Mouse (Mus musculus): ENCODE results near the gene Nudt17.
A peak's percentile ranks its signal among the peaks of the same experiment; 100 is the strongest.
"Not testable (repeated sequence)": the region's sequence is repeated elsewhere in the genome, so short reads cannot be mapped to it uniquely, and the experiment has no call there.

The Nudt17 gene

DNA sequence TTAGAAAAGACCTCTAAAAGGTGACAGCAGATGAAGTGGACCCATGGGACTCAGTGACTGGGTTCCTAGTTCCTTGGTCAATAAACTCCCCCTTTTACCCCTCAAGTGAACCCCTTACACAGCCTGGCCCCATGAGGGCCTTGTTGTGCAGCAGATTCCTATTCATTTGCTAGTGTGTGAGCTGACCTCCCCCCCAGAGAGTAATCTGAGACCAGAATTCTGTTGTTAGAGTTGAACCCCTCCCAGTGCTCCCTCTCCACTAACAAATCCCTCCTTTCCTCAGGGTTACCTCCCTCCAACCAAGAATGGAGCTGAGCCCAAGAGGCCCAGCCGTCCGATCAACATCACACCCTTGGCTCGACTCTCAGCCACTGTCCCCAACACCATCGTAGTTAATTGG, 7.4 kb downstream of the Nudt17 start:
- DNase-seq = no peak

DNA sequence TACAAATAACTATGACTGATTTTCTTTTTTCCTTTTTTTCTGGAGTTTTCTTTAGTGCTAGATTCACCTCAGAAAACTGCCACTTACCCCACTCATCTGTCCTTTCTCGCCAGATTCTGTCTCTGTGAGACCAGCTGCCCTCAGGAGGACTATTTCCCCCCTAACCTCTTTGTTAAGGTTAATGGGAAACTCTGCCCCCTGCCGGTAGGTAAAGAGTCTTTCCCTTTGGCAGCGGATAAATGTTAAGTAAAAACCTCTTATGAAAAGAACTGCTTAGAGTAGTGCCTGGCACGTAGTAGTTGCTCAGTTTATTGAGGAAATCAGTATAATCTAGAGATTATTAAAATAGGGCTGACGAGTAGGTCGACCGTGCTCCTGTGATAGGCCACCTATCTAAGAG, 8.0 kb downstream of the Nudt17 start:
- DNase-seq = peak; percentile 26

- no peak for DNase-seq
These were observed 9.2 kb downstream of the Nudt17 start for GRCm38 (mm10) chr3:96698993-96699690.

GRCm38 (mm10) chr3:96696766-96697732, 11.3 kb downstream of the Nudt17 start:
- DNase-seq = peak; percentile 91

- peak; percentile 90 for DNase-seq
These were observed 12.1 kb downstream of the Nudt17 start, which contains the start of gene Pias3 for GRCm38 (mm10) chr3:96696198-96696765. Gene Pias3 (plus strand): TSS chr3:96696384.

- no peak for DNase-seq
These were observed 14.8 kb downstream of the Nudt17 start for GRCm38 (mm10) chr3:96693579-96693978.

- no peak for DNase-seq
These were observed 15.9 kb downstream of the Nudt17 start for GRCm38 (mm10) chr3:96692506-96692905.

DNA sequence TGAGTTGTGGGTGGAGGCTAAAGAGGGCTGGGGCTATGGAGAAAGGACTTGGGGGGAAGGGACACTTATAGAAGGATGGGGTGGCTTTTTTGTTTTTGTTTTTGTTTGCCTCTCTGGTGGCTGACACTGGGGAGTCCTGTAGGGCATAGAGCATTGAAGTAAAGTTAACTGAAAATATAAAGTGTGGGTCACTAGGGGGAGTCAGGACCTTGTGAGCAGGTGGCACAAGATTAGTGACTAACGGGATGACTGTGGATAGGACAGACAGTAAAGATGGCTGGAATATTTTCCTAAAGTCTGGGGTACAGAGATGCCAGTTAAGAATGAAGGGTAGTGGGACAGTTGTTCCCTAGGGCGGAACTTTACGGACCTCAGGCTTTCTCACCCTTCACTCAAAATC, 18.1 kb downstream of the Nudt17 start:
- DNase-seq = no peak

DNA sequence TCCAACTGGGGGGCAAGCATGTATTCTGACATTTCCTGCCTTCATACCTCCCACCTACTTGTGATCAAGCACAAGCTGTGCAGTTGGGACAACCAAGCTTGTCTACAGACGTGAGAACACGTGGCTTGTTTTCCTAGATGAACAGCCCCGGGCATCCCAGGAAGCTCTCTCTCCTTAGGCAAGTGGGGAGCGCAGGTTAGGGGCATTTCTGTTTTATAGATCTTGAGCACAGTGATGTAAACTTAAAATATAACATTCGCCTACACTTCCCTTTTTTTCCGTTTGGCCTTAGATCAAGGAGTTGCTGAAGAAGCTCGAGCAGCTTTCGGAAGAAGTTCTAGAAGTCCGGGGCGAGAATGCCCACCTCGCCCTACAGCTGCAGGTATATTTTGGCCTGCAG, 19.5 kb downstream of the Nudt17 start:
- DNase-seq = no peak

- not testable (repeated sequence) for DNase-seq
These were observed 22.3 kb downstream of the Nudt17 start for GRCm38 (mm10) chr3:96686057-96686456.

DNA sequence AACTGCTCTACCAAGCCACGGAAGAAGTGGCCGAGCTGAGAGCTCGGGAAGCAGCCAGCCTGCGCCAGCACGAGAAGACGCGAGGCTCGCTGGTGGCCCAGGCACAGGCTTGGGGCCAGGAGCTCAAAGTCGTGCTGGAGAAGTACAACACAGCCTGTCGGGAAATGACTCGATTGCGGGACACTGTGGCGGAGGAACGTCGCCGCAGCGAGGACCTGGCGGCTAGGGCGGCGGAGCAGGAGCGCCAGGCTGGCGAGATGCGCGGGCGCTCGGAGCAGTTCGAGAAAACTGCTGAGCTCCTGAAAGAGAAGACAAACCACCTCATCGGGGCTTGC, 23.6 kb downstream of the Nudt17 start:
- DNase-seq = no peak

GRCm38 (mm10) chr3:96684151-96684821, 24.1 kb downstream of the Nudt17 start:
- no peak for DNase-seq

DNA sequence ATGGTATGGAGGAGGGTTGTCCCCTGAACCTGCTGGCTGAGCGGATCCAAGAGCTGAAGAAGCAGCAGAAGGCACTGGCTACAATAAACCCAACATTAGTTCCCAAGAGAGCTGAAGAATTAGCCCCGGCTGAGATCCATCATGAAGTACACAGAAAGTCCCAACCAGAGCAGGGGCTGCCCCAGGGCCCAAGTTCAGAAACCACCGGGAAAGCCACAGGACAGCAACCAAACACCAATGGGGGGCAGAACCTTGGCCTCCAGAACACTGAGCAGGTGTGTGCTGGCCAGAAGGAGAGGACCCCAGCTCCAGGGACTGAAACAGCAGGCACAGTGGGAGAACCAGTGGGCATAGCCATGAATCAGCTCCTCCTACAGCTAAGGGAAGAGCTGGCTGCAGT, 24.9 kb downstream of the Nudt17 start:
- no peak for DNase-seq

DNA sequence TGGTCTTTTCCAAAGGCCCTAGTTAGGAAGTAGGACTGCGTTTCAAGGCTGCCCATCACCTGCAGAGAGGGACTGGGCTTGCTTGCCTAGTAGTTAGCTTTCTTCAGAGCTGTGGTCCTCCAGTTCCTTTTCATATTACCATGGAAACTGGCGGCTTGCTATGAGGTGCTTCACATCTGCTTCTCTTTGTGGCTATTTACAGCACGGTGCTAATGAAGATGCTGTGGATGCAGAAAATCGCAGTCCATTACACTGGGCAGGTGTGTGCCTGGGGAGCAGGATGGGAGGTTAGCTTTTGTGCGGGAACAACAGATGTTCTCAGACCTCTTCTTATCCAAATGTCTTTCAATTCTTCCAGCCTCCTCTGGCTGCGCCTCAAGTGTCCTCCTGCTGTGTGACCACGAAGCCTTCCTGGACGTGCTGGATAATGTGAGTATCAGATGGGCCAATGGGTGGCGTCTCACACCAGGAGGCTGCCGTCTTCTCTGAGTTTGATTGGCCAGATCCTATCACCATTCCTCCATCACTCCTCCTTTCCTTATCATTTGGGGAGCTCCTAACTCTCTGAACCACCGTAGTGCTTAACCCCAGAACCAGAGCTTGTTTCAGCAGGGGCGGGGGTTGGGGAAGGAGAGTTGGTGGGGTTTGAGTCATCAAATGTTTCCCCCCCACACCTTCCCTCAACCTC, 27.9 kb downstream of the Nudt17 start:
- no peak for DNase-seq

DNA sequence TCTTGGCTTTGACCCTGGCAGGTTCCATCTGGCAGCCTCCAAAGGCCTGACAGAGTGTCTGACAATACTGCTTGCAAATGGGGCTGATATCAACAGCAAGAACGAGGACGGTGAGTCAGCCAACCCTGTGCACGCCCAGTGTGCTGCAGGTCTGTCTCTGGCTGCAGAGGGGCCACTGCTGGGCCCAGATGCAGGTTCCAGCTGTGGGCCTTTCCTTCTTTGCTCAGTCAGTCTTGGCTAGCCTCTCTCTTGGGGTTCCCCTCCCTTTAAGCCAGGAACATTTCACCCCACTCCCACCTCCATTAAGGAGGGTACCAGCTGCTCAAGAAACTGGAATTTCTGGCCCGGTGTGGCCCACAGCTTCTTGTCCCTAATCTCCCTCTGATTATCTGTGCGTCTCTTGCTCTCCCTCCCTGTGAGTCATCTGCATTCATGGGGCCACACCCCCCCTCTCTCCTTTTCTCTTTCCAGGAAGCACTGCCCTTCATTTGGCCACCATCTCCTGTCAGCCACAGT, 29.1 kb downstream of the Nudt17 start:
- no peak for DNase-seq

DNA sequence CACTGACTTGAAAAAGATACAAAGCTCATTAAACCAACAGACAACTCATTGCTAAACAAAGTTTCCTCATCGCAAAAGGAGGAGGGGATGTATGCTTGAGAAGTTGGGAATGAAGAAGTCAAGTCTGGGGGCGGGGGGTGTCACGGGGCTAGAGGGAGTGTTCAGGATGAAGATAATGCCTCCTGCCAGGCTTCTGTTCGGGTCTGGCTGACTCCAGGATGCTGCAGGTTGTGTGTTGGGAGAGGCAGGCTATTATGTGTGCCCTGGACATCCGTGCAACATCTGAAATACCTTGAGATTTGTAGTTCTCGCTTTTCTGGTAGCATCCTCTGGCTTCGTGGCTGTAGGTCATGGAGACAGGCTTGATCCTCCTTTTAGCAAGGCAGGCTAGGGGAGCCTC, 29.9 kb downstream of the Nudt17 start:
- no peak for DNase-seq

DNA sequence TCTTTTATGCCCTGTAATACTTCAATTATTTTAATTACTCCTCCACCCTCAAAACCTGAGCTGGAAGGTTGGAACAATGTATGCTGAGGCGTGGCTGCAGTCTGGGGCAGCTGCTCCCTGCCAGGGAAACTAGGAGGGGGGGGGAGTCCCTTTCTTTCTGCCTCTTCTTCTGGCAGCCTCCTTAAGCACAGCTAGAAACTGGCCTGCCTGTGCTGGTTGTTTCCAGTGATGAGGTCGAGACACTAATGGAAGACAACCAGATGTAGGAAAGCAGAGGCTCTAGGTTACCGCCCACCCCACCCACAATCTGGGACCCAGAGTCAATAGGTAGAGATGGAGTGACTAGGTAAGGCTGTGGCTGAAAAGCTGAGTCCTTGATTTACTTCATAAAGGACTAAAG, 32.7 kb downstream of the Nudt17 start:
- DNase-seq = no peak

- no peak for DNase-seq
These were observed 33.2 kb downstream of the Nudt17 start for GRCm38 (mm10) chr3:96675171-96675570.

DNA sequence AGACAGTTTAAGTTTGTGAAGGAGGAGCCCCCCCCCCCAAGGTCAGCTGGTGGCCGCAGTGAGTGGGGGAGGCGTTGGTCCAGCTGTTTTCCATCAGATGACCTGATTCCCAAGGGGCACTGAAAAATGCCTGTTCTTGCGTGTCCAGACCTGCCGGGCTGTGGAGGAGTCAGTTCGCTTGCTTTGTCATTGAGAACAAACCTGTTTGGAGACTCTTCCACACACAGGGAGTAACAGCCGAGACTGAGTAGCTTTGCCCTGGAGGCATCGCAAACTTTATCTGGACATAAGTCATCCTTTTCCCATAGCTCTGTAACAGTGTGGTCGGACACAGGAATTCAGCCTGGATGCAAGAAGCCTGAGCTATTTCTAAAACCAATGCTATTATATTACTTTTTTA, 33.9 kb downstream of the Nudt17 start:
- no peak for DNase-seq

DNA sequence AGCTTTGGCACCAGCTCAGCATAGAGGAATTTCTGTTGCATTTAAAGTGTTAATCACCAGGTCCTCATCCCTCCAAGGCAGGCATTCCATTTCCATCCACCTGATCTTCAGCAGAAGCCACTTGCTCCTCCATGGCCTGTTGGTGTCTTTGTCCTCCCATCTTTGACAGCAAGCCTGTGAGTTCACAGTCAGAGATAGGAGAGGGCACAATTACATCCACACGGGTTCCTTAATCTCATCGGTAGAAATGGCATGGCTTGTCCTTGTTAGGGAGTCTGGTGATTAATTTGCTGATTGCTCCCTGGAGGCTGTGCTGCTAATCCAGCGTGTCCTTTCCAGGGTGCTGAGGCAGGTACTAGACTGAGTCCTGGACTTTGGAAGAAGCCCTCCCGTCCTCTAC, 34.8 kb downstream of the Nudt17 start:
- DNase-seq = no peak

GRCm38 (mm10) chr3:96671519-96671918, 36.8 kb downstream of the Nudt17 start:
- no peak for DNase-seq

- peak; percentile 91 for DNase-seq
These were observed 38.5 kb downstream of the Nudt17 start, which contains the start of gene Ankrd35 for GRCm38 (mm10) chr3:96669727-96670468. Gene Ankrd35 (plus strand): TSS chr3:96670131.

Data from lung, postnatal 36 days (tissue).